Mouse (Mus musculus) ES-E14 (cell line): ENCODE data around the gene Hemgn.

Experiments used
- MAFK ChIP-seq: IDR thresholded peaks from 2 replicates; pipeline ENCODE4 v1.6.1; 2014; ENCODE audit warnings: mild to moderate bottlenecking, low read depth, low read length, inconsistent platforms; ENCODE audit not compliant: insufficient read depth
- ZC3H11A ChIP-seq: IDR thresholded peaks from 2 replicates; pipeline ENCODE4 v1.6.1; 2012; ENCODE audit warnings: low read depth, mild to moderate bottlenecking, inconsistent platforms, low read length, borderline replicate concordance
- ZNF384 ChIP-seq: IDR thresholded peaks from 2 replicates; pipeline ENCODE4 v1.6.1; 2012; ENCODE audit warnings: low read depth, low read length, inconsistent platforms

DNA sequence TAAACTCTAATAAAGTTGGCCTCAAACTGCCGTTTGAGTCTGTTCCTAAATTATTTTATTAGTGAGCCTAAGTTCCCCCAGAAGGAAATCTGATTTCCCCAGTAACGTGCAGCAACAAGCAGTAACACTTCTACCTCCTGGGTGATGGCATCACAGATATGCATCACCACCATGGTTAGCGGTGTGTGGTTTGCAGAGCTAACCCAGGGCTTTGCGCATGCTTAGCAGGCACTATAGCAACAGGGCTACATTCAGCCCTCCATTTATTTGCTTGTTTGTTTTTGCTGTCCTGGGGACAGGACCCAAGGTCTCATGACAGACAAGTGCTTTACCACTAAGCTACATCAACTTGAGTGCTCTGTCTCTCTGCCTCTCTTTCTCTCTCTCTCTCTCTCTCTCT lies 29.2 kb upstream of the Hemgn start:
- TF ChIP-seq ZC3H11A: no peak
- TF ChIP-seq ZNF384: no peak
- TF ChIP-seq MAFK: no peak
